Mouse (Mus musculus): Measurements from ENCODE around the gene Gtsf1l. TPM values are rescaled to one million over a fixed set of nuclear protein-coding genes. Genes with fewer than 3 reads are reported as not detected.

Gtsf1l gene
- total RNA-seq, 2 experiments from 2014 or later = not detected

- no peak for DNase-seq
These were observed 36.0 kb downstream of the Gtsf1l start for GRCm38 (mm10) chr2:163051691-163052090.

DNA sequence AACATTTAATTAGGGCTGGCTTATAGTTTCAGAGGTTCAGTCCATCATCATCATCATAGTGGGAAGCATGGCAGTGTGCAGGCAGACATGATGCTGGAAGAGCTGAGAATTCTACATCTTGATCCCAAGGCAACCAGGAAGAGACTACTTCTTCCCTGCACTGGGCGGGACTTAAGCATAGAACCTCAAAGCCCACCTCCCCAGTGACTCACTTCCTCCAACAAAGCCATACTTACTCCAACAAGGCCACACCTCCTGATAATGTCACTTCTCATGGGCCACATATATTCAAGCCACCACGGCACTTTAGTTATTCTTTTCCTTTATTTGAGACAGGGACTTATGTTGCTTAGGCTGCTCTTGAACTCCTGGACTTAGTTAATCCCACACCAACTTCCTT, 38.5 kb downstream of the Gtsf1l start:
- no peak for DNase-seq

- peak; percentile 81 to 88 for DNase-seq
These were observed 39.5 kb downstream of the Gtsf1l start for GRCm38 (mm10) chr2:163048125-163048524.

DNA sequence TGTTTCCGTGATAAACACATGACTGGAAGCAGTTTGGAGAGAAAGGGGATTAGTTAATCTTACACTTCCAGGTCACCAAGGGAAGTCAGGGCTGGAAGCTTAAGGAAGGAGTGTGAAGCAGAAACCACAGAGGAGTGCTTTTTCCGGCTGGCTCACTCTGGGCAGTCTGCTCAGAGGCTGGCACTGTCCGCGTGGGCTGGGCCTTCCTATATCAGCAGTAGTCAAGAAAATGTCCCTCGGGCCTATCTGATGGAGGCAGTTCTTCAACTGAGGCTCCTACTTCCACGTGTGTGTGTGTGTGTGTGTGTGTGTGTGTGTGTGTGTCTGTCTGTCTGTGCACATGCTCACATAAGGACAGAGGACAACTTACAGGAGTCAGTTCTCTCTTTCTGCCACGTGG, 47.7 kb downstream of the Gtsf1l start:
- no peak for DNase-seq

Small RNA genes lying within 50 kb of the gene (microRNA-seq; reads per million reads assigned to microRNA genes)
- gene Gm22174 = not detected
- not detected for gene Mir7003

Other genes with a start within 250 kb of the Gtsf1l start
- 100 to 1,000 TPM; 149 to 224 TPM for gene Srsf6, start 156.3 kb downstream of the Gtsf1l start, total RNA-seq (2021)
- gene L3mbtl1, start 144.4 kb downstream of the Gtsf1l start, total RNA-seq (2021) = not detected
- gene Sgk2, start 100.5 kb downstream of the Gtsf1l start, total RNA-seq (2021) = 1 to 10 TPM in 1 of 2 experiments, not detected in 1; 1.3 TPM
- 10 to 100 TPM; 43.8 to 62.7 TPM for gene Ift52, start 70.5 kb downstream of the Gtsf1l start, total RNA-seq (2021)
- 1 to 10 TPM; 1.9 to 2.0 TPM for gene Mybl2, start 33.2 kb downstream of the Gtsf1l start, total RNA-seq (2021)
- gene Tox2, start 115.3 kb upstream of the Gtsf1l start, total RNA-seq (2021) = 10 to 100 TPM in 1 of 2 experiments, 1 to 10 TPM in 1; 1.6 to 12.0 TPM

Data from adrenal gland, postnatal 36 days (tissue).